Comparison of ENCODE assay signal across 8 mouse cellular contexts in the genomic region with DNA sequence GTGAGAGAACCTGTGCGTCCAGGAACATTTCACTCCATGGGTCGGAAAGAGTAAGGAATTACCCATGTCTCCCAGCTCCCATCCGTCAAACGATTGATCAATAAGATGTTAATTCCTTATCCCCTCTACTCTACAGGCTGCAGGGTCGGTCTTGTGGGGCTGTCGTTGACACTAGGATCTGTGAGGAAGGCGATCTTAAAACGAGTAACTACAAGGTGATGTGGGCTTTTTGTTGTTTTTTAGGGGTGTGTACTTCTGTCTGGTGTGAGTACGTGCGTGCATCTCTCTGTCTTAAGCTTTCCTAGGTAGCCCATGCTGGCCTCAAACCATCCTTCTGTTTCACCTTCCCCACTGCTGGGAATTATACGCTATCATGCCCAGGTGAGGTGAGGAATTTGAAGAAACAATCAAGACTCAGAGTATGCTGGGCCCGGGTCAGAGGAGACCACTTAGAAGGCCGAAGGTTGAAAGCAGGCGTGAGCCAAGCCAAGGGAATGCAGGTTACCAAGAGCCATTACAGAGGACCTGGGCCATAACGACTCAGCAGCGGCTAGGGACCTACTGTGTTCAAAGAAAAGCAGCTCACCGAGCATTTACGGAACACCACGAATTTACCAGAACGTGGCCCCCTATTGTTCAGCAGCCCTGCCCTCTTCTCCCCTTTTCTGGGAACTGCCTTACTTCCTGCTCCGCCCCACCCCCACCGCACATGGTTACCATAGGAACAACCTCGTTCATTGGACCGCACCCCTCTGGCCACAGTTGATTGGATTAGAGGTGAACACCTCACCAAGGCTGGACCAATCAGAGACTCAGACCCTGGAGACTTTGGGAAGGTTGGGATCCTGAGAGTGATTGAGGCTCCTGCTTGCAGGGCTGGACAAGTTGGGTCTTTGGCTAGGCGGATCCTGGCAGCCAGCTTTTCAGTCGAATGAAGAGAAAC. TPM values are rescaled to one million over a fixed set of nuclear protein-coding genes. Genes with fewer than 3 reads are reported as not detected.
DNase-seq lines count a peak whose midpoint lies in the region; ATAC-seq and TF ChIP-seq lines count a peak whose summit lies in the region.

No protein-coding gene starts in this region.

- peaks cover 0 to 29% of the 10 kb centered on the region in 2 experiments; a peak in 2 of 4 replicates for H3K4me1 ChIP-seq in MEL (ENCODE audit: control insufficient read depth in 1 of 2, insufficient read depth in 2 of 2, low read length in 2 of 2)
- H3K4me1 ChIP-seq in embryonic facial prominence, embryonic 15.5 days = peaks cover 21% of the 10 kb centered on the region
- H3K4me1 ChIP-seq in hindbrain, embryonic 10.5 days (replicated peaks) = peaks cover 27% of the 10 kb centered on the region
- H3K4me1 ChIP-seq in lung, embryonic 14.5 days (ENCODE audit: insufficient read depth) = peaks cover 11% of the 10 kb centered on the region; the same call in 1 of the 2 replicates

- H3K9ac ChIP-seq in MEL (ENCODE audit: control insufficient read depth, low read depth, low read length, poor library complexity, severe bottlenecking) = 0 out of 2 replicates have a peak overlapping the region, but pooled peaks have one; percentile 30
- H3K9ac ChIP-seq in embryonic facial prominence, embryonic 15.5 days = no peak overlapping the region
- H3K9ac ChIP-seq in lung, embryonic 14.5 days = no peak overlapping the region

- H3K79me2 ChIP-seq in MEL (ENCODE audit: control insufficient read depth, insufficient read depth, low read length, poor library complexity) = no peaks in the 10 kb centered on the region

- no peak for TF ChIP-seq RAD21 in MEL (IDR thresholded peaks at IDR 0.05; ENCODE audit: low read depth, low read length)

- peak; percentile 90 for ATAC-seq in embryonic facial prominence, embryonic 15.5 days (ENCODE audit: insufficient number of reproducible peaks, low FRiP score, low TSS enrichment, low read depth)
- ATAC-seq in lung, embryonic 14.5 days (ENCODE audit: insufficient read depth) = peak; percentile 97

- peak overlapping the region; percentile 55 for H3K27ac ChIP-seq in MEL (ENCODE audit: control insufficient read depth, low read depth, low read length)
- H3K27ac ChIP-seq in embryonic facial prominence, embryonic 15.5 days (replicated peaks) = peak overlapping the region; percentile 88
- H3K27ac ChIP-seq in hindbrain, embryonic 10.5 days = peak overlapping the region; percentile 92
- peak overlapping the region; percentile 54 for H3K27ac ChIP-seq in lung, embryonic 14.5 days (ENCODE audit: low read depth)

- WGBS in embryonic facial prominence, embryonic 15.5 days = 34% methylated on average over 26 of the region's 26 CpGs
- WGBS in hindbrain, embryonic 10.5 days = 32% methylated on average over 26 of the region's 26 CpGs
- WGBS in lung, embryonic 14.5 days = 31% methylated on average over 26 of the region's 26 CpGs

- peak; percentile 46 to 66; a peak in 3 of 4 replicates for TF ChIP-seq POLR2A in MEL (IDR thresholded peaks at IDR 0.05; ENCODE audit: control insufficient read depth in 1 of 2, insufficient read depth in 1 of 2, low read depth in 1 of 2, low read length in 2 of 2, poor library complexity in 1 of 2)

- TF ChIP-seq CTCF in MEL (IDR thresholded peaks at IDR 0.05 in 2 of 3, conservative IDR thresholded peaks at IDR 0.05 in 1 of 3; ENCODE audit: control insufficient read depth in 1 of 3, insufficient read depth in 1 of 3, low read depth in 2 of 3, low read length in 3 of 3, poor library complexity in 1 of 3, severe bottlenecking in 1 of 3) = no peak
- no peak for TF ChIP-seq CTCF in lung, embryonic 14.5 days (IDR thresholded peaks at IDR 0.05; ENCODE audit: low read depth)

- DNase-seq in MEL (ENCODE audit: low read depth, low spot score) = peak; percentile 91
- DNase-seq in brain, embryonic 18.5 days (ENCODE audit: low read depth, low spot score) = peak; percentile 89
- peak; percentile 93 for DNase-seq in hindbrain, embryonic 10.5 days (ENCODE audit: low spot score)
- peak; percentile 78 to 84 for DNase-seq in layer of hippocampus, adult 8-10 months (ENCODE audit: low spot score in 2 of 2)
- DNase-seq in lung, embryonic 14.5 days = peak; percentile 82
- peak; percentile 44 for DNase-seq in ovary, postnatal 14 days (ENCODE audit: low spot score)
- peak; percentile 91 for DNase-seq in yolk sac, embryonic 10.5 days (ENCODE audit: low spot score)

- H3K36me3 ChIP-seq in MEL (ENCODE audit: control insufficient read depth in 1 of 2, insufficient read depth in 2 of 2, low read length in 2 of 2) = peaks cover 0 to 12% of the 10 kb centered on the region in 2 experiments; a peak in 2 of 4 replicates
- H3K36me3 ChIP-seq in embryonic facial prominence, embryonic 15.5 days = no peaks in the 10 kb centered on the region
- H3K36me3 ChIP-seq in hindbrain, embryonic 10.5 days = no peaks in the 10 kb centered on the region
- no peaks in the 10 kb centered on the region for H3K36me3 ChIP-seq in lung, embryonic 14.5 days (ENCODE audit: insufficient read depth)

- H3K4me2 ChIP-seq in embryonic facial prominence, embryonic 15.5 days (replicated peaks) = peak overlapping the region; percentile 42
- peak overlapping the region; percentile 53 for H3K4me2 ChIP-seq in lung, embryonic 14.5 days

- TF ChIP-seq EP300 in MEL (IDR thresholded peaks at IDR 0.05; ENCODE audit: low read depth in 1 of 2, low read length in 2 of 2) = peak in 1 of 2 experiments; percentile 60; a peak in 2 of 4 replicates

- H3K9me3 ChIP-seq in MEL (replicated peaks; ENCODE audit: insufficient read depth, low read length) = no peaks in the 10 kb centered on the region
- H3K9me3 ChIP-seq in embryonic facial prominence, embryonic 15.5 days (replicated peaks) = no peaks in the 10 kb centered on the region
- H3K9me3 ChIP-seq in hindbrain, embryonic 10.5 days = no peaks in the 10 kb centered on the region
- no peaks in the 10 kb centered on the region for H3K9me3 ChIP-seq in lung, embryonic 14.5 days (ENCODE audit: low read depth, low read length)

- peak overlapping the region; percentile 12 to 37; a peak in 2 of 4 replicates for H3K4me3 ChIP-seq in MEL (ENCODE audit: control insufficient read depth in 1 of 2, insufficient read depth in 1 of 2, low read depth in 2 of 2, low read length in 2 of 2)
- H3K4me3 ChIP-seq in embryonic facial prominence, embryonic 15.5 days (replicated peaks) = peak overlapping the region; percentile 22
- H3K4me3 ChIP-seq in hindbrain, embryonic 10.5 days = peak overlapping the region; percentile 39
- peak overlapping the region; percentile 16; the same call in 1 of the 2 replicates for H3K4me3 ChIP-seq in lung, embryonic 14.5 days (ENCODE audit: low read depth, low read length)

- H3K27me3 ChIP-seq in MEL (ENCODE audit: control insufficient read depth in 1 of 2, insufficient read depth in 2 of 2, low read length in 2 of 2) = no peaks in the 10 kb centered on the region
- no peaks in the 10 kb centered on the region for H3K27me3 ChIP-seq in embryonic facial prominence, embryonic 15.5 days
- no peaks in the 10 kb centered on the region for H3K27me3 ChIP-seq in hindbrain, embryonic 10.5 days (ENCODE audit: insufficient read depth, poor library complexity, severe bottlenecking)
- H3K27me3 ChIP-seq in lung, embryonic 14.5 days (ENCODE audit: insufficient read depth, low read length) = no peaks in the 10 kb centered on the region

RNA-seq across cellular contexts. Expression of gene Moap1, which starts 13.3 kb away (rescaled TPM):
- 8.4 and 9.4 TPM in 2 replicates for total RNA-seq in MEL (2012; rRNA removed)
- 1 to 10 TPM in 1 of 2 experiments, not detected in 1; 8.2 TPM for polyA plus RNA-seq in MEL (2012; ENCODE audit: insufficient read depth in 1 of 2, insufficient read length in 2 of 2, low read depth in 1 of 2, low replicate concordance in 2 of 2, missing spikeins in 1 of 2)
- 24.5 and 24.7 TPM in 2 replicates for polyA plus RNA-seq in embryonic facial prominence, embryonic 15.5 days (2015; fragmentation: Nextera tagmentation; extraction: Ambion mirVana)
- 34.4 and 37.9 TPM in 2 replicates for polyA plus RNA-seq in hindbrain, embryonic 10.5 days (2016; fragmentation: Nextera tagmentation; extraction: Ambion mirVana)
- 10 to 100 TPM; 25.7 to 29.4 (median 26.8) TPM for total RNA-seq in layer of hippocampus, adult 8-10 months (2022)
- 20.8 and 24.3 TPM in 2 replicates for polyA plus RNA-seq in lung, embryonic 14.5 days (2014; fragmentation: Nextera tagmentation; extraction: Ambion mirVana)

RNA-seq across cellular contexts. Expression of gene Tmem251, which starts 13.4 kb away (rescaled TPM):
- total RNA-seq in MEL (2012; rRNA removed) = 9.0 and 9.3 TPM in 2 replicates
- 10 to 100 TPM; 11.4 to 57.5 TPM for polyA plus RNA-seq in MEL (2012; ENCODE audit: insufficient read depth in 1 of 2, insufficient read length in 2 of 2, low read depth in 1 of 2, low replicate concordance in 2 of 2, missing spikeins in 1 of 2)
- polyA plus RNA-seq in embryonic facial prominence, embryonic 15.5 days (2015; fragmentation: Nextera tagmentation; extraction: Ambion mirVana) = 8.7 and 10.2 TPM in 2 replicates
- polyA plus RNA-seq in hindbrain, embryonic 10.5 days (2016; fragmentation: Nextera tagmentation; extraction: Ambion mirVana) = 11.1 and 11.5 TPM in 2 replicates
- total RNA-seq in layer of hippocampus, adult 8-10 months (2022) = 1 to 10 TPM; 4.9 to 6.4 (median 5.6) TPM
- 11.2 and 11.4 TPM in 2 replicates for polyA plus RNA-seq in lung, embryonic 14.5 days (2014; fragmentation: Nextera tagmentation; extraction: Ambion mirVana)

RNA-seq across cellular contexts. Expression of gene Itpk1, which starts 25.4 kb away (rescaled TPM):
- total RNA-seq in MEL (2012; rRNA removed) = 10.5 and 12.0 TPM in 2 replicates
- 10 to 100 TPM in 1 of 2 experiments, not detected in 1; 25.7 TPM for polyA plus RNA-seq in MEL (2012; ENCODE audit: insufficient read depth in 1 of 2, insufficient read length in 2 of 2, low read depth in 1 of 2, low replicate concordance in 2 of 2, missing spikeins in 1 of 2)
- 13.6 and 14.2 TPM in 2 replicates for polyA plus RNA-seq in embryonic facial prominence, embryonic 15.5 days (2015; fragmentation: Nextera tagmentation; extraction: Ambion mirVana)
- polyA plus RNA-seq in hindbrain, embryonic 10.5 days (2016; fragmentation: Nextera tagmentation; extraction: Ambion mirVana) = 20.5 and 29.2 TPM in 2 replicates
- total RNA-seq in layer of hippocampus, adult 8-10 months (2022) = 10 to 100 TPM; 57.5 to 71.0 (median 61.8) TPM
- 7.2 and 8.4 TPM in 2 replicates for polyA plus RNA-seq in lung, embryonic 14.5 days (2014; fragmentation: Nextera tagmentation; extraction: Ambion mirVana)

RNA-seq across cellular contexts. Expression of gene Gm28051, which starts 27.4 kb away (rescaled TPM):
- not detected in 2 replicates for total RNA-seq in MEL (2012; rRNA removed)
- not detected for polyA plus RNA-seq in MEL (2012; ENCODE audit: insufficient read depth in 1 of 2, insufficient read length in 2 of 2, low read depth in 1 of 2, low replicate concordance in 2 of 2, missing spikeins in 1 of 2)
- polyA plus RNA-seq in embryonic facial prominence, embryonic 15.5 days (2015; fragmentation: Nextera tagmentation; extraction: Ambion mirVana) = not detected in 2 replicates
- polyA plus RNA-seq in hindbrain, embryonic 10.5 days (2016; fragmentation: Nextera tagmentation; extraction: Ambion mirVana) = not detected in 2 replicates
- total RNA-seq in layer of hippocampus, adult 8-10 months (2022) = not detected
- polyA plus RNA-seq in lung, embryonic 14.5 days (2014; fragmentation: Nextera tagmentation; extraction: Ambion mirVana) = not detected in 2 replicates

RNA-seq across cellular contexts. Expression of gene Gon7, which starts 27.5 kb away (rescaled TPM):
- total RNA-seq in MEL (2012; rRNA removed) = 33.0 and 33.7 TPM in 2 replicates
- polyA plus RNA-seq in MEL (2012; ENCODE audit: insufficient read depth in 1 of 2, insufficient read length in 2 of 2, low read depth in 1 of 2, low replicate concordance in 2 of 2, missing spikeins in 1 of 2) = 100 to 1,000 TPM in 1 of 2 experiments, 10 to 100 TPM in 1; 31.3 to 129 TPM
- polyA plus RNA-seq in embryonic facial prominence, embryonic 15.5 days (2015; fragmentation: Nextera tagmentation; extraction: Ambion mirVana) = 24.3 and 25.6 TPM in 2 replicates
- 44.7 and 49.0 TPM in 2 replicates for polyA plus RNA-seq in hindbrain, embryonic 10.5 days (2016; fragmentation: Nextera tagmentation; extraction: Ambion mirVana)
- total RNA-seq in layer of hippocampus, adult 8-10 months (2022) = 10 to 100 TPM; 10.9 to 13.3 (median 12.1) TPM
- polyA plus RNA-seq in lung, embryonic 14.5 days (2014; fragmentation: Nextera tagmentation; extraction: Ambion mirVana) = 29.2 and 32.3 TPM in 2 replicates

Comparison
In these comparisons a context has a peak if more than half of its experiments do, and no peak if none do; other contexts are left out.
1. Peak in every context shown above with its lines: DNase-seq, ATAC-seq, H3K4me3 ChIP-seq and H3K27ac ChIP-seq.